Mouse (Mus musculus) midbrain, embryonic 16.5 days (tissue): Measurements from ENCODE around the gene Bend7. TPM values are rescaled to one million over a fixed set of nuclear protein-coding genes. Genes with fewer than 3 reads are reported as not detected.
A peak's percentile ranks its signal among the peaks of the same experiment; 100 is the strongest.

Source experiments
- ATAC-seq: fragments of 200-750 bp; cut with Nextera tagmentation; 2 replicates; pipeline ENCODE4 v1.8.0; 2017; ENCODE audit warnings: moderate TSS enrichment
- H3K27ac ChIP-seq: fragments of 300-500 bp; sonication (generic); 2 replicates; pipeline ENCODE4 v1.5.1; 2014; ENCODE audit warnings: mild to moderate bottlenecking, low read length, mixed read lengths
- H3K27me3 ChIP-seq: fragments of 300-500 bp; sonication (generic); 2 replicates; pipeline ENCODE4 v1.6.1; 2014; ENCODE audit warnings: low read depth, low read length, mixed read lengths; ENCODE audit not compliant: control insufficient read depth, insufficient read depth
- H3K36me3 ChIP-seq: fragments of 300-500 bp; sonication (generic); 2 replicates; pipeline ENCODE4 v1.6.1; 2014; ENCODE audit warnings: mild to moderate bottlenecking, low read length, moderate library complexity, mixed read lengths; ENCODE audit not compliant: control insufficient read depth, insufficient read depth
- H3K4me1 ChIP-seq: fragments of 300-500 bp; sonication (generic); 2 replicates; pipeline ENCODE4 v1.6.1; 2014; ENCODE audit warnings: mild to moderate bottlenecking, low read length, mixed read lengths; ENCODE audit not compliant: control insufficient read depth, insufficient read depth
- H3K4me2 ChIP-seq: fragments of 300-500 bp; sonication (generic); 2 replicates; pipeline ENCODE4 v1.6.1; 2014; ENCODE audit warnings: mild to moderate bottlenecking, low read length, mixed read lengths
- H3K4me3 ChIP-seq: fragments of 300-500 bp; sonication (generic); 2 replicates; pipeline ENCODE4 v1.5.1; 2014; ENCODE audit warnings: low read depth, mild to moderate bottlenecking, low read length, moderate library complexity, mixed read lengths
- H3K9ac ChIP-seq: fragments of 300-500 bp; sonication (generic); 2 replicates; pipeline ENCODE4 v1.6.1; 2014; ENCODE audit warnings: low read depth, low read length, mixed read lengths
- H3K9me3 ChIP-seq: fragments of 300-500 bp; sonication (generic); replicated peaks from 2 replicates; pipeline ENCODE4 v1.6.1; 2014; ENCODE audit warnings: mild to moderate bottlenecking, low read length, mixed read lengths; ENCODE audit not compliant: control insufficient read depth, poor library complexity, severe bottlenecking
- WGBS: fragments of 180-500 bp; shearing (Covaris S2); extraction: QIAGEN DNeasy Blood & Tissue Kit; methylation state at CpG from one replicate; pipeline ENCODE4 v1.1.7; 2014; 5-methylcytosine and 5-hydroxymethylcytosine counted together
- polyA plus RNA-seq: library from polyadenylated mRNA; unstranded; fragments of >200 nt; fragmentation: Nextera tagmentation; extraction: Ambion mirVana; gene quantifications from 2 replicates; pipeline ENCODE4 v1.2.1, GENCODE M21; 2015

Bend7 gene
- 6.0 and 6.2 TPM in 2 replicates for polyA plus RNA-seq

DNA sequence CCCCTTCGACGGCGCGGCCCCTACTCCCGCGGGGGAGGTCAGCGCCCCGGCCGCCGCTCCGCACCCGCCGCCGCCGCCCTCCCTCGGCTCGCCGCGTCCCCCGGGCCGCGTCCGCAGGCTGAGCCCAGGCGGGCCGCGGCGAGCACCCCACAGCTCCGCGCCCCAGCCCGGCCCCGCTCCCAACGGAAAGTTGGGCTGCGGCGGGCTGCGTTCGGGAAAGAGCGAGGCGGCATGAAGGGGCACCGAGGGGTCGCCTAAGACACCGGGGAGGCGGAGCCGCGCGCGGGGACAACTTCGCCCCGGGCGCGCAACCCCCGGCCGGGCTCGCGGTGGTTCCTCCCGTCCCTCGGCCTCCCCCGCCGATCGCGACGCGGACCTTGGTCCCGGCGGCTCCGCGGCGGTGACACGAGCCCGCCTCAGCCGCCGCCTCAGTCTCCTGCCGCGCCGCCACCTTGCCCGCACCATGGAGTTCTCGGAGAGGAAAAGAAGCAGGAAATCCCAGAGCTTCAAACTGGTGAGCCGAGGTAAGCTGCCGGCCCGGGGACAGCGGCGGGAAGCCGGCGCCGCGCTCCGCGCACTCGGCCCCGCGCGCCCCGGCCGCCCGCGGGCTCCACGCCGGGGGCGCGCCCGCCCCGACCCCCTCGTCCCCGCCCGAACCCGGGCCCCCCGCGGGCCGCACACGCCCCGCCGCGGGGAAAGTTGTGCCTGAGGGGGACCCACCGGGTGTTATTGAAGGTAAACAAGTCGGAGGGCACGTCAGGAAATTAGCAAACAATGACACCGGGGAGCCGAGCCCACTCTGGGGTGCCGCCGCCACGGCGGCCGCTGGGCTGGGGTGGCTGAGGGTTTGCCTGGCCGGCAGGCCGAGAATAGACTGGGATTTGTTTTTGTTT lies at the start of gene Bend7:
Gene Bend7 (plus strand): TSS at position 63 of the 893 bp plus-strand sequence.
- no peaks in the 10 kb centered on the region for H3K27me3 ChIP-seq
- H3K27ac ChIP-seq = peak within 1 kb of the TSS; percentile 82
- H3K36me3 ChIP-seq = no peaks in the 10 kb centered on the region
- under 1% methylated on average over 86 of the region's 124 CpGs for WGBS
- peaks cover 14% of the 10 kb centered on the region for H3K4me1 ChIP-seq
- peak within 1 kb of the TSS; percentile 87 for H3K4me3 ChIP-seq
- no peaks in the 10 kb centered on the region for H3K9me3 ChIP-seq
- H3K4me2 ChIP-seq = peak within 1 kb of the TSS; percentile 87
- peak; percentile 79 for ATAC-seq
- H3K9ac ChIP-seq = peak within 1 kb of the TSS; percentile 82

DNA sequence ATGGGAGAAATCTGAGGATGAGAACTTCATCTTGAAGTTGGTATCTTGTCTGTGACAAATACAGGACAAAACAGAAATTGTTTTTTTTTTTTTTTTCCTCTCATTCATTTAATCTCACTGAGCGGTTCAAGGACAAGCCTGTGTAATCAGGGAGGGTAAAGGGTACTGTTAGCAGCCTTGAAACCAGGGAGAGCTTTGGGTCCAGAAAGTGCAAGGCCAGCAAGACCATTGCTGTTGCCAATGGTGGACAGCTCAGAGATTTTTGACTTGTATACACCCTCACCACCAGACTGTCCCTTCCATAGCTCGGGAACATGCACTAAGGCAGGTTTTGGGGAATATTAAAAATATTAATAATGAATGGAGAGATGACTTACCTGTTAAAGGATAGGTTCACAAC lies 49.0 kb upstream of the Bend7 start:
- no peak overlapping the region for H3K9ac ChIP-seq
- H3K4me3 ChIP-seq = no peak overlapping the region
- H3K27ac ChIP-seq = no peak overlapping the region
- ATAC-seq = no peak
- WGBS = 79% methylated on average over 2 of the region's 2 CpGs
- no peak overlapping the region for H3K4me2 ChIP-seq
- no peaks in the 10 kb centered on the region for H3K9me3 ChIP-seq
- H3K36me3 ChIP-seq = no peaks in the 10 kb centered on the region
- no peaks in the 10 kb centered on the region for H3K4me1 ChIP-seq
- no peaks in the 10 kb centered on the region for H3K27me3 ChIP-seq

DNA sequence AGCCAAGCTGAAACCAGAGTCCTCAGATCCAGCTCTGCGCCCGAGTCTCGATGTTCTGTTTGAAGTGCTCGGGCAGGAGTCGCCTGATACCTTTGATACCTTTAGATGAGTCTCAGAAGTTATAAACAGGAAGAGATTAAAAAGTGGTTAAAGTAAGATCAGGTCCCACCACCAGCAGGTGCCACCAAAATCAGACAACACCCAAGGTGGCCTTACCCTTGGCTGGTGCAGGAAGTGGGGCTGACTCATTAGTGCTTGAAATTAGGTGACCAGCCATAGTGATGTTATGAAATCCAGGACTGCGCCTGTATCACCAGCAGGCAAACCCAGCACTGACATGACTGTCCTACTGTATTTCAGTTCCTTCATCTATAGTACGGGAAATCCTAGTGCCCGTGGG lies 47.9 kb upstream of the Bend7 start:
- Histone ChIP-seq H3K27ac (no peak overlapping the region), H3K4me1 (no peaks in the 10 kb centered on the region), H3K4me2 (no peak overlapping the region), H3K36me3 (no peaks in the 10 kb centered on the region), H3K4me3 (no peak overlapping the region), H3K9ac (no peak overlapping the region), H3K27me3 (no peaks in the 10 kb centered on the region), H3K9me3 (no peaks in the 10 kb centered on the region)
- ATAC-seq = no peak
- 93% methylated on average over 8 of the region's 8 CpGs for WGBS

DNA sequence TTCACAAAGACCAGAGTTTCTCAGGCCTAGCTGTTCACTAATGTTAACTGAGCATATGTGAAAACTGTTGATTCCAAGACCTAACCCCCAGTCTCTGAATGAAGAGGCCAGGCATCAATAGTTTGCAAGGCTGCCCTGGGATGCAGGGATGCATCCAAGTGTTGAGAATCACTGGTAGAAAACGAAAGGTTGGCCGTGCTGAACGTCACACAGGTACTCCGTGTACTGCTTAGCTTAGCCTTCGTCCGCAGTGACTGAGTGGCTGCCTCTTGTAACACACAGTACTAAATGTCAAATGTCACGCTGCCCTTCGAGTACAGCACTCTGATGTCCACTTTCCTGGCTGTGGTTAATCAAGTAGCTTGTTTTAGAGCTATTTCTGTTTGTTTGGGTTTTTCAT lies 46.0 kb upstream of the Bend7 start:
- ATAC-seq = no peak
- Histone ChIP-seq H3K4me3 (no peak overlapping the region), H3K4me1 (no peaks in the 10 kb centered on the region), H3K4me2 (no peak overlapping the region), H3K36me3 (no peaks in the 10 kb centered on the region), H3K9me3 (no peaks in the 10 kb centered on the region), H3K27me3 (no peaks in the 10 kb centered on the region), H3K27ac (no peak overlapping the region), H3K9ac (no peak overlapping the region)
- WGBS = 89% methylated on average over 8 of the region's 8 CpGs

DNA sequence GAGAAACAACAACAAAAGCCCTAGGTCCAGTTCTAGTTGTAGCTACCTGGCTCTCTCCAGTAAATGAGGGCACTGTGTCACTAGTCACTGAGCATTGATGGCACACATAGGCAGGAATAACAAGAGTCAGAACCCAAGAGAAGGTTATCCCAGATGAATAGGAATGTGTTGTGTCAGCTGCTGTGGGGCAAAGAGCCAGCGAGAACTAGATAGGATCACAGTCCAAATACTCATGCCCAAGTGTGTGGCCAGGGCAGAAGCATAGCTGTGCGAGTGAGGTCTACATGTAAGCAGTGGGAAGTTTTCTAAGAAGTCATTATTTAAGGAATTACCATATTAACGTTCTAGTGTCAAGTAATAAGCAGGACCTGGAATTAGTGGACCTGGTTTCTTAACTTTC lies 37.7 kb upstream of the Bend7 start:
- H3K27ac ChIP-seq = no peak overlapping the region
- ATAC-seq = no peak
- WGBS = 84% methylated on average over 3 of the region's 3 CpGs
- no peak overlapping the region for H3K4me3 ChIP-seq
- no peak overlapping the region for H3K9ac ChIP-seq
- H3K27me3 ChIP-seq = no peaks in the 10 kb centered on the region
- H3K9me3 ChIP-seq = no peaks in the 10 kb centered on the region
- H3K4me2 ChIP-seq = no peak overlapping the region
- no peaks in the 10 kb centered on the region for H3K36me3 ChIP-seq
- no peaks in the 10 kb centered on the region for H3K4me1 ChIP-seq

- H3K36me3 ChIP-seq = no peaks in the 10 kb centered on the region
Measured at GRCm38 (mm10) chr2:4711262-4711661, 6.4 kb upstream of the Bend7 start.

GRCm38 (mm10) chr2:4717081-4717768 lies 406 bp upstream of the Bend7 start:
- peak overlapping the region; percentile 82 for H3K9ac ChIP-seq
- H3K36me3 ChIP-seq = no peaks in the 10 kb centered on the region

More at GRCm38 (mm10) chr2:4711262-4711661, 6.4 kb upstream of the Bend7 start:
- Histone ChIP-seq H3K27ac (no peak overlapping the region), H3K9ac (no peak overlapping the region), H3K4me3 (no peak overlapping the region), H3K9me3 (no peaks in the 10 kb centered on the region), H3K4me1 (no peaks in the 10 kb centered on the region), H3K27me3 (no peaks in the 10 kb centered on the region), H3K4me2 (no peak overlapping the region)
- WGBS = 53% methylated on average over 5 of the region's 5 CpGs
- no peak for ATAC-seq

DNA sequence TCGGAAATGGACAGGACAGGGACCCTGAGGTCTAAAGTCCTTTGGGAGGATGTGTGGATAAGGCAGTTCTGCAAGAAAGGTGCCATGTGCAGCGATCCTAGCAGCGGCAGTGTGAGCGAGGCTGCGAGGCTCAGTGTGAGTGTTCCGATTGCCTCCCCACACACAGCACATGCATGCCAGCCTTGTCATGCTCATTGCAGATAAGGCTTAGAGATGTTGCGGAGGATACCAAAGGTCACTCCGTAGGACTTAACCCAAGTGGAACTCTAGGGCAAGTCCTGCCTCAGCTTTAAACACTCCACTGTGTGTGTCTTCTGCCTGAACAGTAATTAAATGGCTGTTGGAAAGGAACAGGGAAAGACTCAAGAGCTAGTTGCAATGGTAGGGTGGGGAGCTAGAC lies 5.5 kb downstream of the Bend7 start:
- H3K27me3 ChIP-seq = no peaks in the 10 kb centered on the region
- WGBS = 92% methylated on average over 8 of the region's 8 CpGs
- no peak for ATAC-seq
- no peaks in the 10 kb centered on the region for H3K9me3 ChIP-seq
- no peak overlapping the region for H3K4me2 ChIP-seq
- H3K4me1 ChIP-seq = peaks cover 5% of the 10 kb centered on the region
- no peak overlapping the region for H3K4me3 ChIP-seq
- H3K27ac ChIP-seq = no peak overlapping the region
- no peaks in the 10 kb centered on the region for H3K36me3 ChIP-seq
- no peak overlapping the region for H3K9ac ChIP-seq

More at GRCm38 (mm10) chr2:4717081-4717768, 406 bp upstream of the Bend7 start:
- no peaks in the 10 kb centered on the region for H3K27me3 ChIP-seq
- H3K4me2 ChIP-seq = peak overlapping the region; percentile 87
- peak; percentile 67 for ATAC-seq
- H3K4me3 ChIP-seq = peak overlapping the region; percentile 87
- H3K27ac ChIP-seq = peak overlapping the region; percentile 82
- WGBS = 2% methylated on average over 46 of the region's 49 CpGs
- H3K4me1 ChIP-seq = peaks cover 14% of the 10 kb centered on the region
- no peaks in the 10 kb centered on the region for H3K9me3 ChIP-seq

- Histone ChIP-seq H3K27ac (no peak overlapping the region), H3K4me1 (no peaks in the 10 kb centered on the region), H3K27me3 (no peaks in the 10 kb centered on the region), H3K36me3 (no peaks in the 10 kb centered on the region), H3K9ac (no peak overlapping the region), H3K4me2 (no peak overlapping the region), H3K4me3 (no peak overlapping the region), H3K9me3 (no peaks in the 10 kb centered on the region)
- no peak for ATAC-seq
- WGBS = 93% methylated on average over 4 of the region's 4 CpGs
Measured at GRCm38 (mm10) chr2:4730161-4730560, 12.5 kb downstream of the Bend7 start.
